8 mouse cellular contexts compared by ENCODE assay signal in genomic region chr16:78490779-78491178, GRCm38 (mm10).
A peak's percentile ranks its signal among the peaks of the same experiment; 100 is the strongest.
DNase-seq lines count a peak whose midpoint lies in the region; ATAC-seq and TF ChIP-seq lines count a peak whose summit lies in the region.
"Had no signal": no experiment of that assay in that cellular context is flagged by ENCODE, and none has a peak within 500 bp of the region (broad histone marks: within the 10 kb centered on the region; RNA-seq: fewer than 3 reads in every experiment).

No protein-coding gene starts in this region.

- in situ Hi-C loops in ES-E14 (cut with MboI; ENCODE audit: low sequenced_read_pairs in 2 of 2, unreplicated experiment in 2 of 2) = no loop called here

- ATAC-seq in kidney, embryonic 14.5 days (ENCODE audit: low FRiP score, low TSS enrichment) = no peak
- no peak for ATAC-seq in forebrain, embryonic 13.5 days
- ATAC-seq in midbrain, embryonic 11.5 days (ENCODE audit: low FRiP score) = no peak

- DNase-seq in kidney, postnatal 10 days = no peak
- peak; percentile 34 for DNase-seq in ES-E14 (ENCODE audit: low read depth, low spot score)
- DNase-seq in midbrain, embryonic 11.5 days (ENCODE audit: low spot score, missing footprints) = peak; percentile 88
- no peak for DNase-seq in natural killer cell, adult 2 months (ENCODE audit: low spot score in 2 of 2)
- no peak for DNase-seq in urinary bladder, postnatal 14 days (ENCODE audit: low spot score)
- DNase-seq: cerebellum, adult 2 months had no signal

- H3K4me3 ChIP-seq in kidney, embryonic 14.5 days (ENCODE audit: low read length) = no peak overlapping the region
- peak overlapping the region in 1 of 2 experiments; percentile 18; a peak in 2 of 4 replicates for H3K4me3 ChIP-seq in ES-E14 (ENCODE audit: insufficient read depth in 1 of 2, low read depth in 1 of 2, low read length in 2 of 2, poor library complexity in 1 of 2, severe bottlenecking in 1 of 2)
- H3K4me3 ChIP-seq in forebrain, embryonic 13.5 days = no peak overlapping the region
- no peak overlapping the region for H3K4me3 ChIP-seq in midbrain, embryonic 11.5 days (ENCODE audit: low read depth, low read length)

- H3K9me3 ChIP-seq in kidney, embryonic 14.5 days (ENCODE audit: control insufficient read depth, low read length) = no peaks in the 10 kb centered on the region
- no peaks in the 10 kb centered on the region for H3K9me3 ChIP-seq in ES-E14 (ENCODE audit: control insufficient read depth, insufficient read depth, low read depth, low read length)
- H3K9me3 ChIP-seq in forebrain, embryonic 13.5 days (replicated peaks) = no peaks in the 10 kb centered on the region
- H3K9me3 ChIP-seq in midbrain, embryonic 11.5 days (ENCODE audit: control insufficient read depth, low read length) = no peaks in the 10 kb centered on the region

- 55% methylated on average over 5 of the region's 5 CpGs for WGBS in kidney, embryonic 14.5 days
- WGBS in forebrain, embryonic 13.5 days = 34% methylated on average over 5 of the region's 5 CpGs
- WGBS in midbrain, embryonic 11.5 days = 50% methylated on average over 5 of the region's 5 CpGs

- H3K27me3 ChIP-seq in kidney, embryonic 14.5 days (ENCODE audit: control insufficient read depth, insufficient read depth, low read length) = no peaks in the 10 kb centered on the region
- no peaks in the 10 kb centered on the region for H3K27me3 ChIP-seq in forebrain, embryonic 13.5 days
- H3K27me3 ChIP-seq in midbrain, embryonic 11.5 days (ENCODE audit: control insufficient read depth, insufficient read depth, low read length) = no peaks in the 10 kb centered on the region

- no peaks in the 10 kb centered on the region for H3K4me1 ChIP-seq in kidney, embryonic 14.5 days (ENCODE audit: control insufficient read depth, insufficient read depth, low read length)
- H3K4me1 ChIP-seq in ES-E14 (ENCODE audit: control insufficient read depth in 2 of 2, insufficient read depth in 2 of 2, low read length in 2 of 2, poor library complexity in 1 of 2) = peaks cover 3 to 9% of the 10 kb centered on the region in 2 experiments; a peak in 2 of 4 replicates
- peaks cover 12% of the 10 kb centered on the region for H3K4me1 ChIP-seq in forebrain, embryonic 13.5 days
- H3K4me1 ChIP-seq in midbrain, embryonic 11.5 days (ENCODE audit: control insufficient read depth, insufficient read depth, low read length) = peaks cover 3% of the 10 kb centered on the region; the same call in 1 of the 2 replicates

- no peak overlapping the region for H3K27ac ChIP-seq in kidney, embryonic 14.5 days (ENCODE audit: low read depth, low read length)
- peak overlapping the region; percentile 87; the same call in 1 of the 2 replicates for H3K27ac ChIP-seq in ES-E14 (ENCODE audit: insufficient read depth, low read depth, low read length, poor library complexity, severe bottlenecking)
- no peak overlapping the region for H3K27ac ChIP-seq in forebrain, embryonic 13.5 days
- no peak overlapping the region for H3K27ac ChIP-seq in midbrain, embryonic 11.5 days (ENCODE audit: low read depth, low read length)

- no peaks in the 10 kb centered on the region for H3K36me3 ChIP-seq in kidney, embryonic 14.5 days (ENCODE audit: control insufficient read depth, insufficient read depth, low read length)
- H3K36me3 ChIP-seq in ES-E14 (ENCODE audit: control insufficient read depth, insufficient read depth, low read length, poor library complexity, severe bottlenecking) = no peaks in the 10 kb centered on the region; the same call in none of the 2 replicates
- H3K36me3 ChIP-seq in forebrain, embryonic 13.5 days (ENCODE audit: poor library complexity, severe bottlenecking) = no peaks in the 10 kb centered on the region
- H3K36me3 ChIP-seq in midbrain, embryonic 11.5 days (ENCODE audit: control insufficient read depth, insufficient read depth, low read length) = no peaks in the 10 kb centered on the region

- no peak overlapping the region for H3K9ac ChIP-seq in kidney, embryonic 14.5 days (ENCODE audit: low read depth, low read length)
- H3K9ac ChIP-seq in ES-E14 (ENCODE audit: insufficient read depth, low read depth, low read length, poor library complexity, severe bottlenecking) = peak overlapping the region; percentile 61; the same call in 1 of the 2 replicates
- H3K9ac ChIP-seq in forebrain, embryonic 13.5 days = no peak overlapping the region
- H3K9ac ChIP-seq in midbrain, embryonic 11.5 days (ENCODE audit: low read length) = no peak overlapping the region

- H3K4me2 ChIP-seq in kidney, embryonic 14.5 days (replicated peaks; ENCODE audit: low read depth, low read length) = 0 out of 2 replicates have a peak overlapping the region, but pooled peaks have one; percentile 38
- peak overlapping the region; percentile 54; the same call in 1 of the 2 replicates for H3K4me2 ChIP-seq in forebrain, embryonic 13.5 days
- H3K4me2 ChIP-seq in midbrain, embryonic 11.5 days = peak overlapping the region; percentile 48; the same call in 1 of the 2 replicates

TF ChIP-seq in ES-E14, 5 proteins besides CTCF, POLR2A, EP300 and RAD21:
- TF ChIP-seq ZC3H11A (IDR thresholded peaks at IDR 0.05; ENCODE audit: borderline replicate concordance, low read depth, low read length) (no peak), ZNF384 (IDR thresholded peaks at IDR 0.05; ENCODE audit: low read depth, low read length) (no peak), CHD2 (IDR thresholded peaks at IDR 0.05; ENCODE audit: low read depth, low read length) (no peak; the same call in 1 of the 2 replicates), HCFC1 (IDR thresholded peaks at IDR 0.05; ENCODE audit: borderline replicate concordance, insufficient read depth, low read length) (no peak), MAFK (IDR thresholded peaks at IDR 0.05; ENCODE audit: insufficient read depth, low read depth, low read length) (no peak)
TF ChIP-seq in ES-E14: peak in this region for 0.

Comparison
In these comparisons a context has a peak if more than half of its experiments do, and no peak if none do; other contexts are left out.
1. DNase-seq: peak in ES-E14 (single experiment) and midbrain, embryonic 11.5 days (single experiment); none in kidney, postnatal 10 days (single experiment), natural killer cell, adult 2 months (0 of 2) and urinary bladder, postnatal 14 days (single experiment).
2. Peak in every context shown above with its lines, with median percentiles within 50 percentile points of each other: H3K4me2 ChIP-seq.